Mouse (Mus musculus) left cerebral cortex, postnatal 4 days (tissue): ENCODE measurements around the gene Mrgpra2b. TPM values are rescaled to one million over a fixed set of nuclear protein-coding genes. Genes with fewer than 3 reads are reported as not detected.
"Not testable (repeated sequence)": the region's sequence is repeated elsewhere in the genome, so short reads cannot be mapped to it uniquely, and the experiment has no call there.

Experiments used
- DNase-seq: peaks from one replicate; pipeline ENCODE4 v3.0.0-alpha.2; 2022
- intact Hi-C: fragments of 180-260 bp; cut with DNase I; formaldehyde crosslinking; loops from one replicate; pipeline ENCODE4 v1.15.1; 2025
- total RNA-seq, 2 experiments: library from RNA; stranded (reverse); gene quantifications; 2 replicates each; pipeline ENCODE4 v1.2.3; 2021

The Mrgpra2b gene
- total RNA-seq, result not detected

GRCm38 (mm10) chr7:47528762-47529161 is at the start of gene Mrgpra2b:
TSS of gene Mrgpra2b (minus strand) at chr7:47528862.
- intact Hi-C loops, result no loop called here
- no peak for DNase-seq

DNA sequence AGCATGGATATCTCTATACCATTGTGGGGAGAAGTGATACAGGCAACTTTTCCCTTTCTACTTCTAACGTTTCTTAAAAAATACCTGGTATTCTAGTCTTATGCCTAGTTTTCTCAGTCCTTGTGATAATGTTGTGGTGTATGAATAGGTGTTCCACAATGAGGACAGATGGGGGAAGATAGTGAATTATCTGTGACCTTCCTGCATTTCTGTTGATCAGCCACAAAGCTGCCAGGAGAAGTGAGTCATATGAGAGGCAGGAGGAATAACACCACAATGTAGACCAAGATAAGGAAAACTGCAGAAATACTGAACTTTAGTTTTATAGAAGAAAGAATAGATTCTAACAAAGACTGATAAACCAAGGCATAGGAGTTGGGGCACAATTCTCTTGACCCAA is 12.3 kb downstream of the Mrgpra2b start:
- no peak for DNase-seq
- intact Hi-C loops, result no loop called here

DNA sequence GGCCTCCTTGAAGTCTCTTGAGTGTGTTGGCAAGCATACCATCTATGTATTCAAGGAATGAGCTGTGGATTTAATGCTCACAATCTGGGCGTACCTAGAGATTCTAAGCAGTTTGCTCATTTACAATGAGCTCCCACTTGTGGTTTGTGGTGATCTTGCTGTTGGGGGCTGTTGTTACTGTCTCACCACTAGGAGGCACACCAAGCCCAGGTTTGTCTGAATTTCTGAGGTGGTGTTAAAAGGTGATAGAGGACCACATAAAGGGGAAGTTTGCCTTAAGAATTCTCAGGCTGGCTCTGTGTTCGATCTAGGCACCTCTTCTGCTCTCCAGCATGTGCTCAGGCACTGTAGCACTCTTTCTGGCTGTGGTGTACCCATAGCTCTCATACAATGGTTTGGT is 13.6 kb downstream of the Mrgpra2b start:
- no peak for DNase-seq
- intact Hi-C loops, result no loop called here

- DNase-seq, result no peak
- intact Hi-C loops, result no loop called here
Measured at GRCm38 (mm10) chr7:47502953-47503352, 25.7 kb downstream of the Mrgpra2b start.

DNA sequence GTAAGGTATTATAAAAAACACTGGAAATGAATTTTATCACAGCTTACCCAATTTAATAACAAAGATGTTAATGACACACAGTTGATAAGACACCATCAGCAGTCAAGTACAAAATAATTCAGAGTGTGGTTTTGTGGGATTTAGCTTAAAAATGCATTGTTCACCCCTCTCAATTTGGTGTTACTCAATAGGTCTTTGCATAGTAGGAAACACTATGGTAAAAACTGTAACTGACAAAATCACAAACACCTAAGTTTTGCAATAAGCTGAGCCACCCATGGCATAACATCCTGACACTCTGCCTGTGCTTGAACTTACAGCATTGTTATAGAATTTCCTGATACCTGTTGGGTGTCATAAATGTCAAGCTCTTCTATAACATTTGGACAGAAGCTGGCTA is 37.4 kb downstream of the Mrgpra2b start:
- DNase-seq, intact Hi-C loops: not testable (repeated sequence)

DNA sequence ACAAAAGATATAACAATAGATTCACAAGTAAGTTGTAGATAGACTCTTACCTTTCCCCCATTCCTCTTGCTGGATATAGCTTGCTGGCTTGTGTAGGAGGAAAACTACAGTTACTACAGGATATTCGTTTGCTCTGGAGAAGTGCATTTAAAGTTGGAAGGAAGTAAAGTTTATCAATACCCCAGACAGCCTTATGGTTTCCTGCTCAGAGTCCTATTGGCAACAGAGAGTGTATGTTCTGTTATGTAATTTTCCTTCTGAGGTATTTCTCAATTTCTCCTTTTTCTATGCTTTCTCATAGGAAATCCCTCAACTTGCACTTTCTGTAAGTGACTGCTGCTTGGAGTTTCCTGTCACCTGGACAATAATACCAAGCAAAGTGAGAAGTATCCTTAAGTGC is 39.2 kb downstream of the Mrgpra2b start:
- intact Hi-C loops, DNase-seq: not testable (repeated sequence)

DNA sequence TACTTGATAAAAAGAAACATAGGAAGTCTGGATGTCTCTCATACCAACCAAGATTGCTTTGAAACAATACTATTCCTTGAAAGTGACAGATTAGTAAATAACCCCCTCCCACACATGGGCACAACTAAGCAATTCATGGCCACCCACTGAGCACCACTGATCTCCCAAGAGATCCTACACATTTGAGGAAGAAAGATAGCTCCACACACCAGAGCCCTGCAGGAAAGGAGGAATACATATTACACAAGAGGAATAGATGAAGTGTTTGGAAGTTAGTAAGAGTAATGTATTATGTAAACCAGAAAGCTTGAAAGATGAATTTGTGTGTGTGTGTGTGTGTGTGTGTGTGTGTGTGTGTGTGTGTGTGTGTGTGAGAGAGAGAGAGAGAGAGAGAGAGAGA is 45.5 kb downstream of the Mrgpra2b start:
- intact Hi-C loops, DNase-seq: not testable (repeated sequence)

DNA sequence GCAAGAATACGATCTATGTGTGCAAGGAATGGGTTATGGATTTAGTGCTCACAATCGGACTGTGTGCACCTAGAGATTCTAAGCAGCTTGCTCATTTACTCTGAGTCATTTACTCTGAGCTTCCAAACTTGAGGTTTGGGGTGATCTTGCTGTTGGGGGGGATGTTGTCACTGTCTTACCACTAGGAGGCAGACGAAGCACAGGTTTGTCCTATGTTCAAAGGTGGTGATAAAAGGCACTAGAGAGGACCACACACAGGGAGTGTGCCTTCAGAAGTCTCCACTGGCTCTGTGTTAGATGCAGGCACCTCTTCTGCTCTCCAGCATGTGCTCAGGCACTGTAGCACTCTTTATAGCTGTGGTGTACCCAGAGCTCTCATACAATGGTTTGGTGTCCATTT is 54.8 kb downstream of the Mrgpra2b start:
- DNase-seq, intact Hi-C loops: not testable (repeated sequence)

DNA sequence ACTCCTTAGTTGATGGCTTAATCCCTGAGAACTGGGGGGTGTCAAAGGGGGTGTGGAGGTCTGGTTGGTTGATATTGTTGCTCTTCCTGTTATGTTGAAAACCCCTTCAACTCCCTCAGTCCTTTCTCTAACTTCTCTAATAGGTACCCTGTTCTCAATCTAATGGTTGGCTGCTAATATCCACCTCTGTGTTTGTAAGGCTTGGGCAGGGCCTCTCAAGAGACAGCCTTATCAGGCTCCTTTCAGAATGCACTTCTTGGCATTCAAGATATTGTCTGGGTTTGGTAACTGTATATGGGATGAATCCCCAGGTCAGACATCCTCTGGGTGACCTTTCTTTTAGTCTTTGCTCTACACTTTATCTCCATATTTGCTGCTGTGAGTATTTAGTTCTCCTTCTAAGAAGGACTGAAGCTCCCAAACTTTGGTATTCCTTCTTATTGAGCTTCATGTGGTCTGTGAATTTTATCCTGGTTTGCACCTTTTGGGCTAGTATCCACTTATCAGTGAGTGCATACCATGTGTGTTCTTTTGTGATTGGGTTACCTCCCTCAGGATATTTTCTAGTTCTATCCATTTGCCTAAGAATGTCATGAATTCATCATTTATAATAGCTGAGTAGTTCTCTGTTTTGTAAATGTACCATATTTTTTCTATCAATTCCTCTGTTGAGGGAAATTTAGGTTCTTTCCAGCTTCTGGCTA is 63.2 kb downstream of the Mrgpra2b start:
- intact Hi-C loops, result not testable (repeated sequence)

DNA sequence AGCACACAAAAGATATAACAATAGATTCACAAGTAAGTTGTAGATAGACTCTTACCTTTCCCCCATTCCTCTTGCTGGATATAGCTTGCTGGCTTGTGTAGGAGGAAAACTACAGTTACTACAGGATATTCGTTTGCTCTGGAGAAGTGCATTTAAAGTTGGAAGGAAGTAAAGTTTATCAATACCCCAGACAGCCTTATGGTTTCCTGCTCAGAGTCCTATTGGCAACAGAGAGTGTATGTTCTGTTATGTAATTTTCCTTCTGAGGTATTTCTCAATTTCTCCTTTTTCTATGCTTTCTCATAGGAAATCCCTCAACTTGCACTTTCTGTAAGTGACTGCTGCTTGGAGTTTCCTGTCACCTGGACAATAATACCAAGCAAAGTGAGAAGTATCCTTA is 76.6 kb downstream of the Mrgpra2b start, which contains the start of gene Mrgpra2a:
Gene Mrgpra2a, minus strand, starts transcription at position 125 of the 400 bp plus-strand sequence.
- intact Hi-C loops, DNase-seq: not testable (repeated sequence)

More for the DNA sequence above, 63.2 kb downstream of the Mrgpra2b start:
- not testable (repeated sequence) for DNase-seq

DNA sequence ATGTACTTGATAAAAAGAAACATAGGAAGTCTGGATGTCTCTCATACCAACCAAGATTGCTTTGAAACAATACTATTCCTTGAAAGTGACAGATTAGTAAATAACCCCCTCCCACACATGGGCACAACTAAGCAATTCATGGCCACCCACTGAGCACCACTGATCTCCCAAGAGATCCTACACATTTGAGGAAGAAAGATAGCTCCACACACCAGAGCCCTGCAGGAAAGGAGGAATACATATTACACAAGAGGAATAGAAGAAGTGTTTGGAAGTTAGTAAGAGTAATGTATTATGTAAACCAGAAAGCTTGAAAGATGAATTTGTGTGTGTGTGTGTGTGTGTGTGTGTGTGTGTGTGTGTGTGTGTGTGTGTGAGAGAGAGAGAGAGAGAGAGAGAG is 82.9 kb downstream of the Mrgpra2b start:
- DNase-seq, intact Hi-C loops: not testable (repeated sequence)

DNA sequence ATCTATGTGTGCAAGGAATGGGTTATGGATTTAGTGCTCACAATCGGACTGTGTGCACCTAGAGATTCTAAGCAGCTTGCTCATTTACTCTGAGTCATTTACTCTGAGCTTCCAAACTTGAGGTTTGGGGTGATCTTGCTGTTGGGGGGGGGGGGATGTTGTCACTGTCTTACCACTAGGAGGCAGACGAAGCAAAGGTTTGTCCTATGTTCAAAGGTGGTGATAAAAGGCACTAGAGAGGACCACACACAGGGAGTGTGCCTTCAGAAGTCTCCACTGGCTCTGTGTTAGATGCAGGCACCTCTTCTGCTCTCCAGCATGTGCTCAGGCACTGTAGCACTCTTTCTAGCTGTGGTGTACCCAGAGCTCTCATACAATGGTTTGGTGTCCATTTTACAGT is 92.2 kb downstream of the Mrgpra2b start:
- DNase-seq, intact Hi-C loops: not testable (repeated sequence)

DNA sequence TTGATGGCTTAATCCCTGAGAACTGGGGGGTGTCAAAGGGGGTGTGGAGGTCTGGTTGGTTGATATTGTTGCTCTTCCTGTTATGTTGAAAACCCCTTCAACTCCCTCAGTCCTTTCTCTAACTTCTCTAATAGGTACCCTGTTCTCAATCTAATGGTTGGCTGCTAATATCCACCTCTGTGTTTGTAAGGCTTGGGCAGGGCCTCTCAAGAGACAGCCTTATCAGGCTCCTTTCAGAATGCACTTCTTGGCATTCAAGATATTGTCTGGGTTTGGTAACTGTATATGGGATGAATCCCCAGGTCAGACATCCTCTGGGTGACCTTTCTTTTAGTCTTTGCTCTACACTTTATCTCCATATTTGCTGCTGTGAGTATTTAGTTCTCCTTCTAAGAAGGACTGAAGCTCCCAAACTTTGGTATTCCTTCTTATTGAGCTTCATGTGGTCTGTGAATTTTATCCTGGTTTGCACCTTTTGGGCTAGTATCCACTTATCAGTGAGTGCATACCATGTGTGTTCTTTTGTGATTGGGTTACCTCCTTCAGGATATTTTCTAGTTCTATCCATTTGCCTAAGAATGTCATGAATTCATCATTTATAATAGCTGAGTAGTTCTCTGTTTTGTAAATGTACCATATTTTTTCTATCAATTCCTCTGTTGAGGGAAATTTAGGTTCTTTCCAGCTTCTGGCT is 100.7 kb downstream of the Mrgpra2b start:
- DNase-seq, intact Hi-C loops: not testable (repeated sequence)

Other genes with a start within 250 kb of the Mrgpra2b start
- not detected for gene Mrgpra1, start 174.6 kb downstream of the Mrgpra2b start, total RNA-seq
- gene Mrgpra2a, start 76.7 kb downstream of the Mrgpra2b start, total RNA-seq, result not detected
- not detected for gene Mrgpra3, start 72.5 kb upstream of the Mrgpra2b start, total RNA-seq